Mouse (Mus musculus): ENCODE data around the gene Tex14. TPM values are rescaled to one million over a fixed set of nuclear protein-coding genes. Genes with fewer than 3 reads are reported as not detected.

The Tex14 gene
- polyA plus RNA-seq (2015; fragmentation: Nextera tagmentation; extraction: Ambion mirVana), result 0.82 and 2.1 TPM in 2 replicates

DNA sequence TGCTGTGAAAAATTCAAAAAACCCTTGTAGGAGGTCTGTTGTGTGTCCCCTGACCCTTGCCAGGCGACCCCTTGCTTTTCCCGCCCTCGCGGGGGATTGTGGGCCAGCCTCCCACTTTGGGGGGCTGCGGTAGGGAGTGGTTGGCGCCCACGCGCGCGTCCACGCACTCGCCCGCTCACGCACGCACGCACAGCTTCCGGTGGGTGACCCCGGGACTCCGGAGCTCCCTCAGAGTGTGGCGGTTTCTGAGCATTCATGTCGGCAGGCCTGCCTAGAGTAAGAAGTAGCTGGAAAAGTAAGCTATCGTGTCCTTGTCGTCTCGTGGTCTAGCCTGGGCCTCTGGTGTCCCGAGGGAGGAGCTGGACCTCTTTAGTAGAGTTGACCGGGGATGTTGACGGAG, at the start of gene Tex14, which contains the start of gene Rad51c:
TSS of gene Tex14 (plus strand) at position 190 of the 400 bp plus-strand sequence.
TSS of gene Rad51c (minus strand) at position 79 of the 400 bp plus-strand sequence.
- Histone ChIP-seq H3K4me3 (peak within 1 kb of the TSS; percentile 63), H3K4me2 (peak within 1 kb of the TSS; percentile 54), H3K36me3 (no peaks in the 10 kb centered on the region), H3K27me3 (no peaks in the 10 kb centered on the region), H3K27ac (peak within 1 kb of the TSS; percentile 97), H3K9me3 (no peaks in the 10 kb centered on the region), H3K4me1 (peaks cover 7% of the 10 kb centered on the region), H3K9ac (peak within 1 kb of the TSS; percentile 73)
- ATAC-seq (ENCODE audit: insufficient number of reproducible peaks, low FRiP score, low TSS enrichment, low read depth), result no peak
- WGBS, result 83% methylated on average over 27 of the region's 27 CpGs

DNA sequence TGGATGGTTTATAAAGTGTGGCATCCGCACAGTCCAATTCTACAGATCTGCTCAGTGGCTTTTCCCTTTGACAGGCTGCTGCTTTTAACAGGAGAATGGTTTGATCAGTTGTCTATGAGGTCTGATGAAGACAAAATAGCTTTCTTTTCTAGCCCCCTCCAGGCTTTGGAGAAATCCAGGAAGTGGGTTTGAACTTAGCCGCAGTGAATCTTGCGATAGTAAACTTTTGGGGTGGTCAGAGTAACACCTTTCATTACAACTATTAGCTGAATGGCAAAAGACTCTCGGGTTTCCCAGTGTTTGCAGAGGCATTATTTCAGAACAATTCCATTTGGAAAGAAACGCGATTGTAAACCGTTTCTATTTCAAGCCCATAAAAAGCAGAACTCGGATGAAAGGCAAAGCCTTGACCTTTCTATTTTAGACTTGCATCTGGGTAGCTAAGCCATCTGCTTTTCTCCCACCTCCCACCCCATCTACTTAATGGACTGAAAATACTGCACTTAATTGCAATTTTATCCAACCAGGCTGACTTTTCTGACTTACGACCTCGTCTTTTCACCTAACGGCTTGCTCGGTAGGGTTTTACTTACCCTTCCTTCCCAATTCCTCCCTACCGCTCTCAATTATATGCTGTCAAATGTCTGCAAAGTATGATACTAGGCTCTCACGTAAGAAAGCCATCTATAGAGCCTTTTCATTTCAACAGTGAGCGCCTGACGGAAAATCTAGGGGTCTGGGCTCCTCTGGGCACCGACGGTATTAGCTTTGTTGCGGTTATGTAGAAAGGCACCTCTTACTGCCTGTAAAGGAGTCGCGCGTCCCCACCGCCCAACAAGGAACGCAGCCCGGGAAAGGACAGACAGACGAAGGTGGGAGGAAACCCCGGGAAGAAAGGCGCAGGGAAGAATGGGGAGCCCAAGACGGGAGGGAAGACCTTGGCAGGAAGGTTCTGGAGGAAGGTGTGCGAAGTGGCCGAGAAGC, 47.3 kb upstream of the Tex14 start:
- no peaks in the 10 kb centered on the region for H3K36me3 ChIP-seq
- peaks cover 9% of the 10 kb centered on the region for H3K4me1 ChIP-seq
- peak overlapping the region; percentile 98 for H3K4me2 ChIP-seq
- no peaks in the 10 kb centered on the region for H3K9me3 ChIP-seq
- H3K4me3 ChIP-seq, result peak overlapping the region; percentile 67
- H3K27me3 ChIP-seq, result peaks cover 50% of the 10 kb centered on the region
- WGBS, result 5% methylated on average over 31 of the region's 31 CpGs
- H3K9ac ChIP-seq, result peak overlapping the region; percentile 33; the same call in 1 of the 2 replicates
- no peak for ATAC-seq (ENCODE audit: insufficient number of reproducible peaks, low FRiP score, low TSS enrichment, low read depth)
- H3K27ac ChIP-seq, result no peak overlapping the region

DNA sequence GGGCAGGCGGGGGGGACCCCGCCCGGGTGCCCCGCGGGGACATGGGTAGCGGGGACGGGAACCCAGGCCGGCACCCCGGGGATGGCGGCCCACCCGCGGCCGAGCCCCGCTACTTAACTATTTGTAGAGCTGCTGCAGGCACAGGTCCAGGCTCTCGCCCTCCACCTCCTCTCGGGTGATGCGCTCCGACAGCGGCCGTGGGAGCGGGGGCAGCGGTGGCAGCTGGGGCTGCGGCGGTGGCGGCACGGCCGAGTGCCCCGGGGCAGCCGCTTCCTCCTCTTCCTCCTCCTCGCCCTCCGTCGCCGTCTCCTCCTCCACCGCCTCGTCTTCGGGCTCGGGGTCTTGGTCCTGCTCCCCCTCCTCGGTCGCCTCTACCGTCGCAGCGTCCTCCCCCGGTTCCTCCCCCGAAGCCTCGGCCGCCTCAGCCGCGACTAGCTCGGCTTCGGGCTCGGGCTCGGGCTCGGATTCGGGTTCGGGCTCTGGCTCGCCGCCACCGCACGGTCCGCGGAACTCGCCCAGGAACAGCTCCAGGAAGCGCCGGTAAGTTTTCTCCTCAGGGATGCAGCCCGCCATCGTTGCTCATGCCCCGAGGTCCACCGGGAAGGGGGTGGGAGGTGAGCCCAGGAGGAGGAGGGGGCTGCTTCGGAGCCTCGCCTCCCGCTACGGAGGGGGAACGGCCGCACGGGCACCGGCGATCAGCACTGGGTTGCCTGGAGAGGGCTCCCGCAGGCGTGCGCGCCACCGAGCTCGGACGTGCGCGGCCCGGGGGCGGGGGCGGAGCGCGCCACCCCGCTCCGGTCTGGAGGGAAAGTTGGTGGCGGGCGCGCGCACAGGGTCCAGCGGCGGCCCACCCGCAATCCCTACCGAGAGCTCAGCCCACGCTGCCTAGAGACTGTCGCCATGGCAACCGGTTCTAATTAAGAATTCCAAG, 46.3 kb upstream of the Tex14 start, which contains the start of gene Ppm1e:
TSS of gene Ppm1e (minus strand) at position 693 of the 931 bp plus-strand sequence.
- peak within 1 kb of the TSS; percentile 98 for H3K4me2 ChIP-seq
- ATAC-seq (ENCODE audit: insufficient number of reproducible peaks, low FRiP score, low TSS enrichment, low read depth), result peak; percentile 75
- peaks cover 50% of the 10 kb centered on the region for H3K27me3 ChIP-seq
- no peaks in the 10 kb centered on the region for H3K36me3 ChIP-seq
- no peaks in the 10 kb centered on the region for H3K9me3 ChIP-seq
- H3K9ac ChIP-seq, result peak within 1 kb of the TSS; percentile 33; the same call in 1 of the 2 replicates
- peak within 1 kb of the TSS; percentile 67 for H3K4me3 ChIP-seq
- WGBS, result under 1% methylated on average over 98 of the region's 104 CpGs
- peaks cover 9% of the 10 kb centered on the region for H3K4me1 ChIP-seq
- no peak within 1 kb of the TSS for H3K27ac ChIP-seq

DNA sequence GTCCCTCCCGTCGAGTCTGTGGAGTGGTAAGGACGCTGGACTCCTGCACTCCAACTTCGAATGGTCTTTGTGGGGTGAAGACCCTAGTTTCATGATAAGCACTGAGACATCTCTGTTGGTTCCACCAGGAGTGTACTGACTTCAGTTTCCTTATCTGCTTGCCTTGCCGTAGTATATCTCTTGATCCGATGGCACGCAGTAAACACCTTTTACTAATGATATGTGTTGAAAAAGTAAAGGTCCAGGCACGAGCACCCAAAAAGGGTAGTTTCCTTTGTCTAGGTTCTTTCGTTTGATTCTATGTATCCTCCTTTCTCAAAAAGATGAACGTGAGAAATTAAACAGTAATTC, 45.6 kb upstream of the Tex14 start:
- Histone ChIP-seq H3K4me2 (peak overlapping the region; percentile 98), H3K4me3 (peak overlapping the region; percentile 67), H3K36me3 (no peaks in the 10 kb centered on the region), H3K4me1 (peaks cover 9% of the 10 kb centered on the region), H3K9ac (0 out of 2 replicates have a peak overlapping the region, but pooled peaks have one; percentile 33), H3K9me3 (no peaks in the 10 kb centered on the region), H3K27ac (no peak overlapping the region), H3K27me3 (peaks cover 50% of the 10 kb centered on the region)
- ATAC-seq (ENCODE audit: insufficient number of reproducible peaks, low FRiP score, low TSS enrichment, low read depth), result no peak
- 13% methylated on average over 10 of the region's 10 CpGs for WGBS

DNA sequence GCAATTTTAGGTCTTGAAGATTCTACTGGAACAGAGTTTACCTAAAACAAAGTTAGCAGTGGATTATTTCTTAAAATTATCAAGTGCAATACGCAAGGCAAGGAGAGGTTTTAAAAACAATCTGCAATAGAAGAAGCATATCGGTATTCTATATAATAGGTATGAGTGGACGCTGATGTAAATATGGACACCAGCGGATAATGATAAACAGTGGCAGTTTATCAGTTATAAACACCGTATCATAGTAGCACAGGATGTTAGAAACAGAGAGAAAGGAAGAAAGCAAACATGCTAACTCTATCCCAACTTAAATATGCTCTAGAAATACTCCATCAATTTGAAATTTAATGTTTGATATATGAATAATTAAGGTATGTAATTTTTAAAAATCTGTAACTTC, 39.7 kb upstream of the Tex14 start:
- no peak overlapping the region for H3K9ac ChIP-seq
- H3K27me3 ChIP-seq, result peaks cover 11% of the 10 kb centered on the region; the same call in 1 of the 2 replicates
- H3K4me3 ChIP-seq, result no peak overlapping the region
- no peaks in the 10 kb centered on the region for H3K4me1 ChIP-seq
- H3K4me2 ChIP-seq, result no peak overlapping the region
- no peaks in the 10 kb centered on the region for H3K9me3 ChIP-seq
- no peak for ATAC-seq (ENCODE audit: insufficient number of reproducible peaks, low FRiP score, low TSS enrichment, low read depth)
- WGBS, result 90% methylated on average over 5 of the region's 5 CpGs
- no peaks in the 10 kb centered on the region for H3K36me3 ChIP-seq
- H3K27ac ChIP-seq, result no peak overlapping the region

DNA sequence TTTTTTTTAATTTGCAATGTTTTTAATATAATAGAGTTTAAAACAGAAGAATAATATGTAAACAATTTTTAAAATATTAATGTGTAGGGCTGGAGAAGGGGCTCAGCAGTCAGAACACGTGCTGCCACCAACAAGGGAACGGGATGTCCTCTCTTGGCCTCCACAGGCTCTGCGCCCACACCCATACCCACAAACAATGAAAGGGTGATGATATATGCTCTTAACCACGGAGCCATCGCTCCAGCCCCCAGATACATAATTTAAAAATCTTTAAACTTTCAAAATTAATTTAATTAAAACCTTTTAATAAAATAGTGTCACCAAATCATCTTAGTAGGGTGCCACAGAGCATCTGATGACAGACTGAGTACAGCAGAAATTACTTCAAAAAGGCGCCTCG, 37.8 kb upstream of the Tex14 start:
- Histone ChIP-seq H3K4me3 (no peak overlapping the region), H3K9me3 (no peaks in the 10 kb centered on the region), H3K27ac (no peak overlapping the region), H3K4me2 (no peak overlapping the region), H3K36me3 (no peaks in the 10 kb centered on the region), H3K9ac (no peak overlapping the region), H3K4me1 (no peaks in the 10 kb centered on the region), H3K27me3 (no peaks in the 10 kb centered on the region)
- WGBS, result 84% methylated on average over 7 of the region's 7 CpGs
- no peak for ATAC-seq (ENCODE audit: insufficient number of reproducible peaks, low FRiP score, low TSS enrichment, low read depth)

DNA sequence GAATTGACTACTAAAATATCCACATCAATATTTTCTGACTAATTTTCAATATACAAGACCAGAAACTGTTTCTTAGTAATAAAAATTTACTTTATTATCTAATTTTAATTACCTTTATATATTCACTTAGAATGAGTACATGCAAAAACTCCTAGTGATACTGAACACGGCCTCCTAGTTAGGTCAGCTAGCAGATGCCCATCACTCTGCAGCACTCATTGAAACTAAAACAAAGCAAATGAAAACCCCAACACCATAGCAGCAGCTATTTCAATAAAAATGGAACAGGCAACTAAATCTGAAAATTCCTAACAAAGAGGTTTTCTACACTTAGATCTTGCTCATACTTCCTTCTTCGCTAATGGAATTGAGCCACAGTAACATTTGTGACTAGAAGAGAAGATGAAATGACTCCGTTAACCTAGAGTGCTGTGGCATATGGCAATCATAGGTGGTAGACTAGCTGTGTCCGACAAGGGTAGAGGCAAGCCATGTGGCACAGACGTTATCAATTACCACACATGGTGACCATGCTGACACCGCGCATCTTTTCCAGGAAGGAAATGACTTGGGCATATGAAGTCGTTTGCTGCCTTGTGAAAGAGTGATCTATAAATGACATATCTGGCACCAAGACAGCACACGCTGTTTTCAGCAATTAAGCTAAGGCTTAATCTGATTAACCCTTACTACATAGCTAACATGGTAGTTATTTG, 36.8 kb upstream of the Tex14 start:
- Histone ChIP-seq H3K27me3 (no peaks in the 10 kb centered on the region), H3K9ac (no peak overlapping the region), H3K4me1 (no peaks in the 10 kb centered on the region), H3K9me3 (no peaks in the 10 kb centered on the region), H3K4me3 (no peak overlapping the region), H3K36me3 (no peaks in the 10 kb centered on the region), H3K4me2 (no peak overlapping the region), H3K27ac (no peak overlapping the region)
- 41% methylated on average over 9 of the region's 9 CpGs for WGBS
- no peak for ATAC-seq (ENCODE audit: insufficient number of reproducible peaks, low FRiP score, low TSS enrichment, low read depth)

DNA sequence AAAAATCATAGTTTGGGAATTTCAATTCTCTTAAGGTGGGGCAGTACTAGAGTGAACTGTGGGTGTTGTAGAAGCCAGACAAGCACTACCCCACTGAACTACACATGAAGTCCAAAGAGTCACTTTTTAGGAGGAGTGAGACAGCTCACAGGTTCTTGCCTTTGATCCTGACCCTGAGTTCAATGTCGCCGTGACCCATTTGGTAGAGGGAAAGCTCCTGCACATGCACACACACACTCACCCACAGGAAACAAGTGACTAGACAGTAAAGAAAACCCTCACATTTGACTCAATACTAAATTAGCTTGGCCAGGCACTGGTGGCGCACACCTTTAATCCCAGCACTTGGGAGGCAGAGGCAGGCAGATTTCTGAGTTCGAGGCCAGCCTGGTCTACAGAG, 20.3 kb upstream of the Tex14 start:
- 97% methylated on average over 4 of the region's 4 CpGs for WGBS
- ATAC-seq (ENCODE audit: insufficient number of reproducible peaks, low FRiP score, low TSS enrichment, low read depth), result no peak
- Histone ChIP-seq H3K4me3 (no peak overlapping the region), H3K36me3 (peaks cover 6% of the 10 kb centered on the region; the same call in 1 of the 2 replicates), H3K9ac (no peak overlapping the region), H3K9me3 (no peaks in the 10 kb centered on the region), H3K4me1 (no peaks in the 10 kb centered on the region), H3K27me3 (no peaks in the 10 kb centered on the region), H3K4me2 (no peak overlapping the region), H3K27ac (no peak overlapping the region)

DNA sequence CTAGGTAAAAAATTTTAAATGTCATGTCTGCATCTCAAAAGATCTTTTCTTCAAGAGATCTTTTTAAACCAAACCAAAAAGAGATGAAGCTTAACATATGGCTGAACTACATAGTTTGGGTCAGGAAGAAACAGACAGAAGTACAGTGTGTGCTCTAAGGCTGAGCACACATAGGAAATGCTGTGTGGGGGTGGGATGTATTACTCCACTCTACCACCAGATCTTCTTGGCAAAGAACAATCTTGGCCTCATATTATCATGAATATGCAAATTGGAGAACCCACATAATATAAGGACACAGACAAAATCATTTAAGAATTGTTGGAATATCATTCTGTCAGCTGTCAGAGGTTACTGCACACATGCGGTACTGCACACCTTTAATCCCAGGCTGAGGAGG, 19.2 kb upstream of the Tex14 start:
- Histone ChIP-seq H3K4me1 (no peaks in the 10 kb centered on the region), H3K36me3 (peaks cover 6% of the 10 kb centered on the region; the same call in 1 of the 2 replicates), H3K4me2 (no peak overlapping the region), H3K9ac (no peak overlapping the region), H3K27ac (no peak overlapping the region), H3K9me3 (no peaks in the 10 kb centered on the region), H3K4me3 (no peak overlapping the region), H3K27me3 (no peaks in the 10 kb centered on the region)
- ATAC-seq (ENCODE audit: insufficient number of reproducible peaks, low FRiP score, low TSS enrichment, low read depth), result no peak
- WGBS, result 87% methylated on average over 1 of the region's 1 CpGs

DNA sequence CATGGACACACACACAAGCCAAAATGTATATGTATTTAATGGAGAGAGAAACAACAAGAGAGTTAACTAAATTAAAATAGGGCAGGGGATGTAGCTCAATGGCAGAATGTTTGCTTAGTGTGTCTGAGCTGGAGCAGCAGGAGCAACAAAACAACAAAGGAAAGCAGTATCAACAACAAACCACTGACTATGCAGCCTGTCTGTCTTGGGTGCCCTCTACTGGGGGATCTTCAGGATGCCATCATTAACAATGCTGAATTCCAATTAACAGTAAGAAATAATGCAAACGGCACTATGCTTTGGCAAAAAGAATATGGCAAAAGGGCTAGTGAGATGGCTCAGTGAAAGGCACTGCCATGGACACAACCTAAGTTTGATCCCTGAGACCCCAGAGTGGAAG, 11.0 kb upstream of the Tex14 start:
- Histone ChIP-seq H3K27ac (no peak overlapping the region), H3K4me1 (no peaks in the 10 kb centered on the region), H3K4me2 (no peak overlapping the region), H3K9me3 (no peaks in the 10 kb centered on the region), H3K9ac (no peak overlapping the region), H3K27me3 (no peaks in the 10 kb centered on the region), H3K36me3 (peaks cover 3% of the 10 kb centered on the region; the same call in 1 of the 2 replicates), H3K4me3 (no peak overlapping the region)
- ATAC-seq (ENCODE audit: insufficient number of reproducible peaks, low FRiP score, low TSS enrichment, low read depth), result no peak
- 57% methylated on average over 1 of the region's 1 CpGs for WGBS

DNA sequence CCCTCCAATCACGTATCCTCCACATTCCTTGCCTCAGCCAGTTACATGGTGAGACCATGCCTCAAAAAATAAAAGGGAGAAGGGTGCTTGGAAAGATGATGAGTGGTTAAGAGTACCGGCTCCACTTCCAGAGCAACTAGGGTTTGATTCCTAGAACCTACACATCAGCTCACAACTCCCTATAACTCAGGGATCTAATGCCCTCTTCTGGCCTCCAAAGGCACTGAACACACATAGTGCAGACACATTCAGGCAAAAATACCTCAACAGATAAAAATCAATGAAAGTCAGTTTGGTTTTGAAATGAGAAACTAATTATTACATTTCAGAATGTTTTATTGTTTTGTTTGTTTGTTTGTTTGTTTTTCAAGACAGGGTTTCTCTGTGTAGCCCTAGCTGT, 6.5 kb upstream of the Tex14 start:
- Histone ChIP-seq H3K4me2 (no peak overlapping the region), H3K4me1 (0 out of 2 replicates have a peak, but pooled peaks cover 2% of the 10 kb centered on the region), H3K36me3 (no peaks in the 10 kb centered on the region; the same call in 1 of the 2 replicates), H3K27ac (no peak overlapping the region), H3K4me3 (no peak overlapping the region), H3K27me3 (no peaks in the 10 kb centered on the region), H3K9ac (no peak overlapping the region), H3K9me3 (no peaks in the 10 kb centered on the region)
- 91% methylated on average over 2 of the region's 2 CpGs for WGBS
- no peak for ATAC-seq (ENCODE audit: insufficient number of reproducible peaks, low FRiP score, low TSS enrichment, low read depth)

All from limb, embryonic 15.5 days (tissue).